Mouse (Mus musculus): ENCODE data around the gene Prkcq. TPM values are rescaled to one million over a fixed set of nuclear protein-coding genes. Genes with fewer than 3 reads are reported as not detected.

The Prkcq gene
- total RNA-seq, 2 experiments from 2014 or later = 42.4 to 46.5 TPM

DNA sequence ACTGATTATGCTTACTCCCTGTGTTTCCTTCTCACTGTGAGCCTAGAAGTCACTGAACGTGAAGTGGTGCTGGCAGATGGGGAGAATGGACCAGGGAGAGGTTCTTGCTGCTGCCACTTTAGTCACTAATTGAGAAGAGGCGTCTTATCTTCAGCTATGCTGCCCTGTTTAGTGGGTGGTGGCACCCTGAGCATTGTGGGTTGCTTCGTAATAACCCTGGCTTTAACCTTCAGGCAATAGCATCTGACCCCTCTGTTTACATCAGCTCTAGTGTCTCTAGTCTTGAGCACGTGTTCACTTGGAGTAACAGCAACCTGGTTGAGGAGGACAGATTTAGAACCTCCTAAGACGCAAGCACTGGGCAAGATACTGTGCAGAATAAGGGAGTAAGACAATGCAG is 44.9 kb downstream of the Prkcq start:
- no peak for DNase-seq (ENCODE audit: low spot score in 2 of 2)

GRCm38 (mm10) chr2:11218122-11218521 is 46.2 kb downstream of the Prkcq start:
- DNase-seq (ENCODE audit: low spot score in 2 of 2) = no peak

- DNase-seq (ENCODE audit: low spot score in 2 of 2) = no peak
These were observed 47.4 kb downstream of the Prkcq start for GRCm38 (mm10) chr2:11219262-11219661.

- DNase-seq (ENCODE audit: low spot score in 2 of 2) = no peak
These were observed 53.0 kb downstream of the Prkcq start for GRCm38 (mm10) chr2:11224808-11225484.

- DNase-seq (ENCODE audit: low spot score in 2 of 2) = no peak
These were observed 53.6 kb downstream of the Prkcq start for GRCm38 (mm10) chr2:11225485-11225876.

DNA sequence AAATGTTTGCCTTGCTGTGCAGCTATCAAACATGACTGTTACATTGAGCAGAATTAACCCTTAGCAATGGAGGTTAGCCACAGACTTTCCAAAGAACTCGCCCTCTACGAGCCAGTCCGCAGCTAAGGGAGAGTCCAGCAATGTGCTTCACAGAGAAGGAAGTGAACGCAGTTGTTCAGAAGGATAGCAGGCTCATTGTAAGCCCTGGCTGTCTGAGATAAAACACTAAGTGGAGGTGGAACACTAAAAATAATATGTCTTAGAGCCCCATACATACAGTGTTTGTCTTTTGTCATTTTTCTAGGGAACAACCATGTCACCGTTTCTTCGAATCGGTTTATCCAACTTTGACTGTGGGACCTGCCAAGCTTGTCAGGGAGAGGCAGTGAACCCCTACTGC is 54.6 kb downstream of the Prkcq start:
- DNase-seq (ENCODE audit: low spot score in 2 of 2) = no peak

GRCm38 (mm10) chr2:11229126-11229525 is 57.2 kb downstream of the Prkcq start:
- no peak for DNase-seq (ENCODE audit: low spot score in 2 of 2)

GRCm38 (mm10) chr2:11231118-11231517 is 59.2 kb downstream of the Prkcq start:
- DNase-seq (ENCODE audit: low spot score in 2 of 2) = no peak

DNA sequence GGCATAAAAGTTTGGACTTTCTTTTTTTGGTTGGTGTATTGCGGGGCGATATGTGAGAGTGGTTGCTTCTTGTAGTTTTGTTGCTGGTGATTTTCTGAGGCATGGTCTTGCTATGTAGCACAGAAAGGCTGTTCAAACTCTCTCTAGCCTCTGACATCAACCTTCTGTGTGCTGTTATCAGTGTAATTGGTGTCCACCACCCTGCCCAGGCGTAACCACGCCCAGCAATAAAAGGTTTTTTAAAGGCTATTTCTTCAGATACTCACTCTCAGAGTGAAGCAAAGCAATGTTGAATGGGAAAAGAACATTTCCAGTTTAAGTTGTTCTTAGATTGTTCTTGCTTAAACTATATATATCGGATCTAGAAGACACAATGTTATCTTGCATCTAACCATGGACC is 60.1 kb downstream of the Prkcq start:
- no peak for DNase-seq (ENCODE audit: low spot score in 2 of 2)

DNA sequence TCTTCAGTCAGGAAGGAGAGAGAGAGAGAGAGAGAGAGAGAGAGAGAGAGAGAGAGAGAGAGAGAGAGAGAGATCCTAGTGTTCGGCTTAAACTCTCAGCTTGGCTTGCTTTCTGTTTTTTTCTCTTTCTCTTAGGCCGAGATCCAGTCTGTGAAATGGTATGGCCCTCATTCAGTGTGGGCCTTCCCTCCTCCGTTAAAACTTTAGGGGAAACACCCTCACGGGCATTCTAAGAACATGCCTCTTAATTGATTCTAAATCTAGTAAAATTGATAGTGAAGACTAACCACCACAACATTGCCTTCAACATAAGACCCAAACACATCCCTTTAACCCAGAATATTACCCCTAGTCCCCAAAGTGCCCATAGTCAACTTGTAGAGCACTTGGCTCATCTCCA is 66.3 kb downstream of the Prkcq start:
- DNase-seq (ENCODE audit: low spot score in 2 of 2) = no peak

- no peak for DNase-seq (ENCODE audit: low spot score in 2 of 2)
These were observed 67.6 kb downstream of the Prkcq start for GRCm38 (mm10) chr2:11239523-11239922.

- DNase-seq (ENCODE audit: low spot score in 2 of 2) = no peak
These were observed 74.0 kb downstream of the Prkcq start for GRCm38 (mm10) chr2:11245926-11246325.

DNA sequence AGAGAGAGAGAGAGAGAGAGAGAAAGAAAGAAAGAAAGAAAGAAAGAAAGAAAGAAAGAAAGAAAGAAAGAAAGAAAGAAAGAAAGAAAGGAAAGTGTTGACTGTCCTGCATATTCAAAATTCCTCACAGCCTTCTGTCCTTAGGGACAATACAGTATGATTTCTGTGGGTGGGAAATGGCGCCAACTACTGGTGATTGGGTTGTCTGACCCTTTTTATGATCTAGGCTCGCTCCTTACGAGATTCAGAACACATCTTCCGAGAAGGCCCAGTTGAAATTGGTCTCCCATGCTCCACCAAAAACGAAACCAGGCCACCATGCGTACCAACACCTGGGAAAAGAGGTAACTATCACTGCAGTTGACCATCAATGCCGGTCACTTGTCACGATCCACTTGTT is 82.0 kb downstream of the Prkcq start:
- peak; percentile 18 to 22 for DNase-seq (ENCODE audit: low spot score in 2 of 2)

DNA sequence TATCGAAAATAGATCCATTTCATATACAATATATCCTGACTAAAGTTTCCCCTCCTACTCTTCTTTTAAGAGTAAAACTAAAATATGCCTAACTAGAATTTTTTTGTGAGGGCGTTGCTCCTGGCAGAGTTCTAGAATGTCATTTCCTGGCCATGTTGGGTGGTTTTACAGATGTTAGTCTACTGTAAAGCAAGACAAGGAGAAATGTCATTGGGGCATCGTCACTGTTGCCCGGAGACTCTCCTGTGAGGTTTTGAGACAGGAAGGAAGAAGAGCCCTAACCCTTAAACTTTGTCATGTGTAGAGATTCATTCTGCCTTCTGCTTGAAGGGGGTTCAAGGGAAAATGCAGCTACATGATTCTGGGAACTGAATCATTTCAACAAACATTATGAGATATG is 82.5 kb downstream of the Prkcq start:
- no peak for DNase-seq (ENCODE audit: low spot score in 2 of 2)

GRCm38 (mm10) chr2:11257260-11257850 is 85.4 kb downstream of the Prkcq start:
- no peak for DNase-seq (ENCODE audit: low spot score in 2 of 2)

DNA sequence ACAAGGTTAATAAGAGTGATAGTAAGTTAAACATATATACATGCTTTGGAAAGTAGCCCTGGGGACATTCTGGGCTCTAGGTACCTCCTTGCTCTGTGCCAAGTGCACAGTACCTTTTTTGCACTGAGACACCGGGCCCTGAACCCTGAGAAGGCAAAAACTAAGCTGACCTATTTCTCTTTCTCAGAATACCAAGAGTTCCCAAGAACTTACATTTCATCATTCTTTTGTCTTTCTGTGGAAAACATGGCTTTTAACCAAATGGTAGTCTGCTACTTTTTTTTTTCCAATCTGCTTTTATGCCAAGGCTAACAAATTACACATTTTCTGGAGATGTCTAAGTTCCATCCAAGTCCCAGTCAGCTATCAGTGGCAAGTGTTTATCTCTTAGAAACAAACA is 86.3 kb downstream of the Prkcq start:
- no peak for DNase-seq (ENCODE audit: low spot score in 2 of 2)

- DNase-seq (ENCODE audit: low spot score in 2 of 2) = no peak
These were observed 87.5 kb downstream of the Prkcq start for GRCm38 (mm10) chr2:11259361-11259760.

GRCm38 (mm10) chr2:11264836-11265235 is 92.9 kb downstream of the Prkcq start:
- DNase-seq (ENCODE audit: low spot score in 2 of 2) = no peak

- no peak for DNase-seq (ENCODE audit: low spot score in 2 of 2)
These were observed 93.5 kb downstream of the Prkcq start for GRCm38 (mm10) chr2:11265455-11265854.

DNA sequence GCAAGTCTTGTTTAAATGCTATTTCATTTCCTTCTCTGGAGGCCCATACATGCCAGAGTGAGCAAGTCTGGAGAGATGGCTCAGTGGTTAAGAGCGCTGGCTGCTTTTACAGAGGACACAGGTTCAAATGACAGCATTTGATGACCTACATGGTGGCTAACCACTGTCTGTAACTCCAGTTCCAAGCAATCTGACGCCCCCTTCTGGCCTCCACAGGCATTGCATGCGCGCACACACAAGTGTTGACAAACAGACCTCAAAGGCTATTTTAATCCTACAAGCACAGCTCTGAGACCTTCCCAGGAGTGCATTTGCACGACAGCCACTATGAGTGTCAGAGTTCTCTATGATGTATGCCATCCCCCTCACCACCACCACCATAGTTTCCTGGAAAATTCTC is 94.4 kb downstream of the Prkcq start:
- no peak for DNase-seq (ENCODE audit: low spot score in 2 of 2)

GRCm38 (mm10) chr2:11278965-11279364 is 107.1 kb downstream of the Prkcq start:
- DNase-seq (ENCODE audit: low spot score in 2 of 2) = no peak

GRCm38 (mm10) chr2:11280247-11280646 is 108.3 kb downstream of the Prkcq start:
- DNase-seq (ENCODE audit: low spot score in 2 of 2) = no peak

DNA sequence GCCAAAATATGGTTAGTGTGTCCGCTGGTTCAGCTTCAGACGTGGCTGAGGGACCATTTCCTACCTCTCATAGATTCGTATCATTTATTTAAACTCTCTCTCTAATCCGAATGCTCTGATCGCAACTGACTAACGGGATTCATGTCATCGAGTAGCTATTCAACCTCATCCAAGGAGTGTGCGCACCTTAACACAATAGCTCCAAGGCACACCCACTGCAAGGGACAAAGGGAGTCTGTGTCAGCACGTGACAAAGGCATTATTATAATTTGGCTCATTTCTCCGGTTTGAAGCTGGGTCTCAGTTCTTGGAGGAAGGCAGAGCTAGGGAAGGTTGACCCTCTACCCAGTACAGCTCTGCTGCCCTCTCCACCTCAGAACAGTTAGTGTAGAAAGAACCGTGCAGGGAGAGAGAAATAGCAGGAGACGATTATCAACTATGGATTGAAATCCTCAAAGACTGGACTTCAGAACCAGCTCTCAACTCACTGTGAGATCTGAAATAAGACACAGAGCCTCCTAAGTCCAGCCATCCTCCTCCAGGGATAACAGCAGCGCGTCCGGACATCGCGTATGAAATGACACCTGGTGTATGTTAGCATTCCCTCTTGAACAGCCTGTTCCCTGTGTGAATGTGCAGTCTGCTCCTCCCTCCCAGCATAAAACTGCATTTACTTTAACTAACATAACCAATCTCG is 116.1 kb downstream of the Prkcq start:
- no peak for DNase-seq (ENCODE audit: low spot score in 2 of 2)
